Mouse (Mus musculus) olfactory bulb, adult 2 months (tissue): ENCODE results near the gene Tnfrsf1a.

Experiments used
- CTCF ChIP-seq: fragments of 200-500 bp; IDR thresholded peaks from 2 replicates; pipeline ENCODE4 v1.5.1; 2012; ENCODE audit warnings: low read depth, mild to moderate bottlenecking, low read length, moderate library complexity; ENCODE audit not compliant: insufficient read depth
- POLR2A ChIP-seq: fragments of 200-500 bp; IDR thresholded peaks from 2 replicates; pipeline ENCODE4 v1.6.1; 2012; ENCODE audit warnings: mild to moderate bottlenecking, low read depth, low read length, moderate library complexity; ENCODE audit not compliant: insufficient read depth

GRCm38 (mm10) chr6:125345625-125346024, 3.5 kb upstream of the Tnfrsf1a start:
- TF ChIP-seq CTCF (no peak), POLR2A (no peak)
